Mouse (Mus musculus): Measurements from ENCODE around the gene Cryzl1.

Gene Cryzl1

DNA sequence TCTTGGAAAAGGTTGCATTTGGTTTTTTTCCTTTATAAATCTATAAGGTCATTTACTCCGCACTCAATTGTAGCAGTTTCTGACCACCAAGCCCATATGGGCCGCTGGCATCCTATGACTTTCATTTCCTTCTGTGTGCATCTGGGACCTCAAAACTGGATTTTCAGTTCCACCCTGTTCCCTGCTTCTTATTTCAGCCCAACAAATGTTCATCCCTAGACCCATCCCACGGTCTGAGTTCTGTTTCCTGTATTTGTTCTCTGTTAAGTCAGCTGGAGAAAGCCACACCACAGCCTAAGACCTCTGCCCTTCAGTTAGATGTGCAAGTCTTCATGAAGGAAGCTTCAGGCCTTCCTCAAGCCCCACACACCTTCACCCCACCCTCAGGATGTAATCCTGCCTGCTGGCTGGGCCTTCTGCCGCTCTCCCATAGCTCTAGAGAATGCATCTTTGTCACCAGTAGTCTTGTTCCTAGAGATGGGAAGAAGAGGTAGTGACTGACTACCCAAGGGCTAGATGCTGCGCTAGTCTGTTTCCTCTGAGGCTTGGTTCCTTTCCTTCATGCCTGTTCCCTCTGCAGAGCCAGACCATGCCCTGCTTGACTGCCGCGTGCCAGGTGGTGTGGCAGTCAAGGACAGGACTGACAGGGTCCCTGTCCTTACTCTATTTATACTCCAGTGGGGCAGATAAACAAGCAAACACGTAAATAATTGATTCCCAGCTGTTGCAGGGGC, 11.6 kb upstream of the Cryzl1 start:
- no peak for DNase-seq (ENCODE audit: low spot score)

DNA sequence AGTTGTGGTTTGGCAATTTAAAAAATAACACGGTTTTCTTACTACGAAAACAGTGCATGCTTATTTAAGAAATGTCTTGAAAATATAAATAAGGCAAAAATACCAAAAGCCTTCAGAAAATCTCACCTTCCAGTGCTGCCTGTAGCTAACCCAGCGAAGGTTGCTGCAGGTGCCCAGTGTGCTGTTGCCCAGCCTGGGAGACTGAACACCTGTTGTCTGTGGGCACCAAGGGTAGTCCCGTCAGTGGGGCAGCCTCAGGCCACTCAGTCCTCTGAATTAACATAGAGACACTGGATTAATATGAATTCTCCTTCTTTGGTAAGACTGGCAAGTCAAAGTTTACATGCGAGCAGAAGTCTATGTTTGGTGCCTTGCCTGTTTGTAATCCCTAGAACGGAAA, 9.7 kb upstream of the Cryzl1 start:
- no peak for DNase-seq (ENCODE audit: low spot score)

DNA sequence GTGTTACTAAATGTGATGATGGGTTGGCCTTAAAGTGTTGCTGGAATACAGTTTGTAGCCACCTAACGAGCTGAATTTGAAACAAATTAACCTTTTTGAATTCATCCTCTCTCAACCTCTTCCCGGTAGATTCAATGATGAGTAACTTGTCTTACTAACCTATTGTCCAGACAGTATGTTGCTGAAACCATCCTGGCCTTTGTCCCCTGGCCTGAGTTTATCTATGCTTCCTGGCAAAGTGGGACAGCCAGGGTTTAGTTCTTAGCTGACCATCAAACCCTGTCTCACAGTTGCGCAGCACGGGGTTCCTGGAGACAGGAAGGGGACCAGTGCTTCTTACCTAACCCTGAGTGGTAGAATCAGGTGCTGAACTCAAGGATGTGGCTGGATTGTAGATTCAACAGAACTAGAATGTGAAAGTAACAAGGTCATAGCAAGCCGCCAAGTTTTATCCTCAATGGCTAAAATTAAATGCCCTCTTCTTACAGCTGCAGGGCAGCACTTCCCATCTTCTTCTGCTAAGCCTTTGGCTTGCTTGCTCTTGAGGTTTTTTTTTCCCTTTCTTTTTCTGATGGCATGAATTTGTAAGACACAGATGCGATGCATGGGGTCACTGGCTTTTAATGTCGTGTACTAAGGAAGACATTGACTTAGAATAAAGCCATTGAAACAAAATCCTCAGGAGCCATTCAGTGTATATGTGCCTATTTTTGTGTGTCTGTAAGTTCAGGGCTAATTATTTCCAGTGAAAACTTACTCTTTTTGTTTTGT, 7.5 kb upstream of the Cryzl1 start:
- no peak for DNase-seq (ENCODE audit: low spot score)

DNA sequence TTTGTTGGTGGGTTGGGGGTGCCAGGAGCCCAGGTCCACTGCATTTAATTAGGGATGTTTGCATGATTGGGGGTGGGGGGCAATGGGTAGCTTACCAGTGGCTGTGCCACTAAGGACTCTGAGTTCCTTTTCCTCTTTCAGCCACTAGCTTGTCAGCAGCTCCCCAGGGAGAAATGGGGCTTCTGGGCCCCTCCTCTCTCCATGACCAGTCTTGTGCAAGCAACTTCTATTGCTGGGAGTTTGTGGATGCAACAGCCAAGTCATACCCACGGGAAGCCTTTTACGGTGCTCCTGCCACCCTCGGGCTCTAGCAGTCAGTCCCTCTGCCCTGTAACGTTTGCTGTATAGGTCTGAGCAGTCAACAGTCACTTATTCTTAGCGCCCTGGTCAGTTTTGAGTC, 6.0 kb upstream of the Cryzl1 start:
- no peak for DNase-seq (ENCODE audit: low spot score)

DNA sequence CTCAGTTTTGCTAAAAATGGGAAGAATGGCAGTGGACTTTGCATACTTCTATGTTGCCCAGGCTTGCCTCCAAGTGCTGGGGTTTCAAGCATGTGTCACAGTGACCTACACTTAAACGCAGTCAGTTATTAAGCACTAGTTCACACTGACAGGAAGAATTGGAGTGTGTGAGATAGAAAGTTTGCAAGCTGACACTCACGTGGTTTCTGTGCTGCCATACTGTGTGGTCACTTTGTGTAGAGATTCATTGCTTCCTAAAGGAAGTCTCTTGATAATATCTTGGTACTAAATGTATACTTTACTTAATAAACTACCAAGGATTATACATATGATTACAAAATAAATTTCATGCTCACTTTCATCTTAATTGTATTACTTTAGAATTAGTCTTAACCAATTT, 4.0 kb upstream of the Cryzl1 start:
- no peak for DNase-seq (ENCODE audit: low spot score)

DNA sequence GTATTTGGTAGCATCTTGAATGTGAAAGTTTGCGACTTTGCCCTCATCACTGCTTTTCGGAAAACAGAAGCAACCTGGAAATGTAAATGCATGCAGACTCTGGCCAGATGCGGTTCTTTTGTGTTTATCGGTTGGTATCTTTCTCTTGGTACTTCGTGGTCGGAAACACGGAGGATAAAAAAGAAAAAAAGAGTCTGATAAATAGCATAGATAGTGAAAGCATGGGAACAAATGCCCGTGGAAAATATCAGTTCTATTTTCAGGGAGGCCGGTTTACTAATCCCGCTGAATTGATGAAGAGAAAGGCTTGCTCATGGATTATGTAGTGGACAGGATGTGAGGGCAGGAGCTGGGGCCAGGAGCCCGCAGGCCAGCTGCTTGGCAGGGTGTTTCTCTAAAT, 1.7 kb upstream of the Cryzl1 start:
- no peak for DNase-seq (ENCODE audit: low spot score)

DNA sequence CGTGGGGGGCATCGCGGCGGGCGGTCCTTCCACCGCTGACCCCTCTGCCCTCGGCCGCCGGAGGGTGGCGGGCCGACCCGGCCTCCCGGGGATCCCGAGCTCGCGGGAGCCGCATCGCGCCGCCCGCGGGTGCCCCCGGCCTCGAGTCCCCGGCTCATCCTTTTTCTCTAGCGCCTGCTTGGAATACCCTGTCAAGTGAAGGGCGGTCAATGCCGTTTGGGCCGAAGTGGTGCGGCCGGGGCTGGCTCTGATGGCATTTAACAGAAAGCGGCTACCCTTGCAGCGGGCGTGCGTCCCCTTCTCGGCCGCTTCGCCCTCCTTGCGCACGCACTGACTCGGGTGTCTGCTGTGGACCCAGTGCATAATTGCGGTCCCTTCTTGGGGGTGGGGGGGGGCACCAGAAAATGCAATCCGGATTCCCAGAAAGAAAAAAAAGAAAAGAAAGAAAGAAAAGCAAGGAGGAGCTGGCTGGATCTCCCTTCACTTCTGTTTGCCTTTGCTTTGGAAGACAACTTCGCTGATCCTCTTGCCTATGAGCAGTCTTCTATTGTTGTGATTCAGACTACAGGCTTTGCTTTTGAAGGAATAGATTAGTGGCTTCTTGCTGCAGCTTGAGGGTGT, 1.2 kb upstream of the Cryzl1 start:
- no peak for DNase-seq (ENCODE audit: low spot score)

DNA sequence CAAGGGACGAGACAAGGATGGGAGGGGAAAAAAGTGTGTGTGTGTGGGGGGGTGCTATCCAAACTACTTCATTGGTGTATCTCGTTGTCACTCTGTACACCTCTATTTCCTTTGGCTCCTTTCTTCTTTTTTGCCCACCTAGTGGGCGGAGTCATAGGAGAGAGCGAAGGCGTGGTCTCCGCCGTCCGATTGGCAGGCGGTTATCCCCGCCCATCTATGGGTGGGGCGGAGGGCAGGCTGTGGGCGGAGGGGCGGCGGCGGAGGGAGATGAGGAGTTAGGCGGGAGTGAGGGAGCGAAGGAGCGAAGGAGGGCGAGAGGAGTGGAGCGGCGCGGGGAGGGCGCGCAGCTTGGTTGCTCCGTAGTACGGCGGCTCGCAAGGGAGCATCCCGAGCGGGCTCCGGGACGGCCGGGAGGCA, 299 bp upstream of the Cryzl1 start, which contains the start of gene Itsn1:
Gene Itsn1, plus strand, starts transcription at position 216 of the 417 bp plus-strand sequence.
- DNase-seq (ENCODE audit: low spot score): peak; percentile 96

DNA sequence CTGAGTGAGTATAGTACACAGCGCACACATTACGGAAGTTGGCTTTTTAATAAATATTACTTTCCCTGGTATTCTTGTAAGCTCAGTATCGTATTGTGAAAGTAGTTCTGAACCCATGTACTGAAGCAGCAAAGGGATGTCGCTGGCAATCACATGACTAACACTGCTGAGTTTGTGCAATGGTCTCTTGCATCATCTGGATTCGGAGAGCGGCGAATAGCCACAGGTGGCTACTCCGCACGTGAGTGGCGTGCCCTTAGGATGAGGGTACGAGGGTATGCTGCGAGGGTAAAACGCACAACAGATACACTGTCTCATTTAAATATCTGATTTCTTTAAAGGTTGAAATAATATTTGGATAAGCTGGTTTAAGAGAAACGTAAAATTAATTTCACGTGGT, 1.3 kb downstream of the Cryzl1 start:
- DNase-seq (ENCODE audit: low spot score): no peak

DNA sequence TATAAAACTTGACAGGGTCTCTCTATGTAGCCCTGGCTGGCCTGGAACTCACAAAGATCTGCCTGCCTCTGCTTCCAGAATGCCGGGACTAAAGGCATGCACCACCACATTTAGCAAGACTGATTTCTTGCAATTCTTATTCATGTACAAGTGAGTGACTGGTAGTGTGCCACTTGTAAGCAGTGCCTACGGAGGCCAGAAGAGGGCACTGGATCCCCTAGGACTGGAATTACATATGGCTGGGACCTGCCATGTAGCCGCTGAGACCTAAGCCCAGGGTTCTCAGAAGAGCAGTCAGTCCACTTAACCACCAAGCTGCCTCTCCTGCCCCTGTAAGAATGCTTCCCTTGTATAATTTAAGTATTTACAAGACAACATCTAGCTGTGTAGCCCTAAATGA, 4.5 kb downstream of the Cryzl1 start:
- no peak for DNase-seq (ENCODE audit: low spot score)

DNA sequence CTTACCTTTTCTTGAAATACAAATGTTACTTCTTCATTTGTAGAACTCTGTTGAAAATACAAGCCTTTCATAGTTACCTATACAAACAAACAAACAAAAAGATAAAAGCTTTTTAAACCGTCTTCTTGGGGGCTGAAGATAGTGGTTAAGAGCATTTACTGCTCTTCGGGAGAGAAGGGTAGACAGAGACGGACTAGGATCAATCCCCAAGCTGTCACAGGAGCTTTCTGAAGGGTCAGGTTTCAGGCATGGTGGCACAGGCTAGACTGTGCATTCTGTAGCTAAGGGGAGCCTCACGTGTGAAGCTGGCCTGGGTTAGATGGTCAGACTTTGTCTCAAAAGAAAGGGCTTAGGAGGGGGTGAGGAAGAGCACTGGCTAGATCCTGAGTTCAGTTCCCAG, 11.4 kb downstream of the Cryzl1 start:
- no peak for DNase-seq (ENCODE audit: low spot score)

DNA sequence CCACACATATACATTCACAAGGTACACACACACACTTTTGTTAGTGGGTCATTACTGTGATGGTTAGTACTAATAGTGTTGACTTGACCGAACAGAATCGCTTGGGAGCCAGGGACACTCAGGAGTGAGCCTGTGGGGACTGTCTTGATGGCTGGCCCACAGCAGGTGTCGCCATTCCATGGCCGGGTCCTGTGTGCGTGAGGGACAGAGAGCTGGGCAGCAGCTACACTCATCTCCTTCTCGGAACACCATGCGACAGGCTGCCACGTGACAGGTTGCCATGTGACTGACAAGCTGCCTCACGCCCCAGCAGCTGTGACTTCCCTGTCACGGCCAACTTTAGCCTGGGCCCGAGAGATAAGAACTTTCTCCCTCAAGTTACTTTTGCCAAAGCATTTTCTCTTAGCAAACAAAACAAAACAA, 11.8 kb downstream of the Cryzl1 start:
- no peak for DNase-seq (ENCODE audit: low spot score)

DNA sequence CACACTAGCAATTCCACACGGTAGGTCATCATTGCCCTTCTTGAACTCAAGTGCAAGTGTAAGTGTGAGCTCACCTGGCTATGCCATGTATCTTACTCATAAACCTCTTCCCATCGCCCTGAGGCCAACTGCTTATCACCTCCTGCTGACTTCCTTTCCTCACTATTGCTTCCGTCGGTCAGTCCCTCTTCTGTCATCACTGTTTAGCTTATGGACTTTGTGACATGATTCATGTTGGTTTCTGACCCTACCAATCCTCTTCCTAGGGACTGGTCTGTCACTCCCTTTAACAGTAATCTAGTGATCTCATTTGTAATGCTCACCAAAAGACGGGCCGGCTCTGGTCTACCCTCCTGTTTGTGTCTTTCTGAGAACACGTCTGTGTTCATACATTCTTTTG, 18.5 kb downstream of the Cryzl1 start:
- DNase-seq (ENCODE audit: low spot score): no peak

DNA sequence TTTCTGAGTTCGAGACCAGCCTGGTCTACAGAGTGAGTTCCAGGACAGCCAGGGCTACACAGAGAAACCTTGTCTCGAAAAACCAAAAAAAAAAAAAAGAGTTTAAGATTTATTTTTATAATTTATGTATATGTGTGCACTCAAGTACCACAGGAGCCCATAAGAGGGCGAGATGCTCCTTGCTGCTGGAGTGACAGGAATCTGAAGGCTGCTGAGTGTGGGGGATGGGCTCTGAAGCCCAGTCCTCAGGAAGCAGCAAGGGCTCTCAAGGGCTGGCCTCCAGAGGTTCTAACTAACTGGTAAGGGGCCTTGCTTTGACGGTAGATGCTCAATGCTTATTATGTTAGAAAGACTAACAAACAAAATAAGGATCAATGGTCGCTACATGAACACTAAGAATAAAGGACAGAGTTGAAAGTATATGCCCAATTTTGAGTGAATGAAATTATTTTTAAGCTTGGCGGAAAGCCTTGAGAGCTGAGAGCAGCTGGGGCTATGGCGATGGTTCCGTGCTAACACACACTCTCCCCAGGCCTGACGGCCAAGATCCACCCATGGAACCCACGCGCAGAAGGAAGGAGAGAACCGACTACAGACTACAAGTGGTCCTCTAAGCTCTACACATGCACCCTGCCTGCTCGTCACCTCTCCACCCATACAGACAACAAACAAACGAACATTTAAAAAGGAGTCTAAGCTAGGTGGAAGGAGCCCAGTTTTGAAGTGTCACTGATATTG, 24.0 kb downstream of the Cryzl1 start:
- no peak for DNase-seq (ENCODE audit: low spot score)

DNA sequence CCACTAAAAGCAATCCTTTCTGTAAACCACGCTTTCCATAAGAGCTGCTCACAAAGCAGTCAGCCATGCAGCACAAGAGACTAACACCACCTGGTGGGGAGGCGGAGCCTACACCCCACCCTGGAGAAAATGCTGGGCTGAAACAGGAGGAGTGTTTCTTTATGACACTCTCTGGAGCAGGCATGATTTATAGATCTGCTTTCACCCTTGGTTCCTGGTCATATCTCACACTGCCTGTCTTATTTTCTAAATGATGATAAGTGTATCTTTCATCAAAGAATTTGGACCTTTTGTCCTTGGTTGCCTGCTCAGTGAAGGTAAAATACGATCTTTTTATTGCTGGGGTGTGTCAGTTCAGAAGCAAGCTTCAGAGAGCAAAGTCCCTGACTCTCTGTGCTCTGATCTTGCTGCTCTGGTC, 26.0 kb downstream of the Cryzl1 start:
- no peak for DNase-seq (ENCODE audit: low spot score)

DNA sequence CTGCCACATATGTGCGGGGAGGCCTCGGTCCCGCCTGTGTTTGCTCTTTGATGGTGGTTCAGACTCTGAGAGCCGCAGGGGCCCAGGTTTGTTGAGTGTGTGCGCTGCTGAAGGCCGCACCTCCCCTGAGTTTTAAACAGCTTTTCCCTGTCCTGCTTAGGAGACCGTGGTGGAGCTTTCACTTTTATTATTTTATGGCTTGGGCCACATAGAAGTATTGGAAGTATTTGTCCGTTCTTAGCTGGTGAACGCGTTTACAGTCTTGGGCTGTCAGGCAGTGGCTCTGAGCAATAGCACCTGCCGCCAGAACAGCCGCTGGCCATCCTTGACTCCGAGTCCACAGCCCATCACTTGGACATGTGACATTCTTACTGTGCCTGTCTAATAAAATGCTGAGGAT, 26.9 kb downstream of the Cryzl1 start:
- no peak for DNase-seq (ENCODE audit: low spot score)

DNA sequence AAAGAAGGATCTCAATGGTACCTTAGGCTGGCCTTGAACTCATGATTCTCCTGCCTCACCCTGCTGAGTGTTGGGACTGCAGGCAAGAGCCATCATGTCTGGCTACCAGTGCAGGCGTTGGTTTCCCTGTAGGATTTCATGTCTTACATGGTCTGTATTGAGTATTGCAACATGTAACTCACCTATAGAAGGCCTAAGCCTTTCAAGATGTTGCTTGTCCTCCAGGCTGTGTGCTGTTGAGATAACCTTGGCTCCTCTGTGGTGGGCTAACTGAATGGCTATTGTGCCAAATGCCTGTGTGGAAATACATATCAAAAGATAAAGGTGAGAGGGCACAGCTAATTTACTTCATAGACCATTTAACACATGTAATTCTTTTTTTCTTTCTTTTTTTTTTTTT, 29.8 kb downstream of the Cryzl1 start:
- DNase-seq (ENCODE audit: low spot score): no peak

DNA sequence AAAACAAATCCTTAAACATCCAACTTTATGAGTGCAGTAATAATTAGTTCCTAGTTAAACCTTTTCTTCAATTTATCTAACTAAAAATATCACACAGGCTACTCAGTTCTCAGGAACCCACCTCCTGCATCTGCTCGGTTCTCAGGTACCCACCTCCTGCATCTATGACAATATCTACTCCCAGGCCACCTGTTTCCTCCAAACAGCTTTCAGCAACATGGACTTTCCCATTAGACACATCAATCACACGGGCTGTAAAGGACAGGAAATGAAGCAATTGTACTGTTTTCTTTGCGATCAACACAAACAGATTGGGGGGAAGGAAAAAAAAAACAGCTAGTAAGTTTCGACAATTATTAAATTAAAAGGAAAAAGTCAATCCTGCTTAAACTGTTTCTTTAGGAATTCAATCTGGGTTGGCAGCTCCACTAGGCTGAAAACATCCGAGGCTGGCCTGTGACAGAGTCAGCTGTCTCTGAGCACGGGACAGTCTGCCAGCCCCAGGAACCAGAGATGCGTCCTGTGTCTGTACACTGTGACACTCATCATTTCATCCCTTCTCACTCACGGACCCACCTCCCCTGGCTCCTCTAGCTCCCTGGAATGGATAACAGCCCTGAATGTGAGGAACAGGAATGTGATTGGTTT, 33.5 kb downstream of the Cryzl1 start:
- DNase-seq (ENCODE audit: low spot score): no peak

DNA sequence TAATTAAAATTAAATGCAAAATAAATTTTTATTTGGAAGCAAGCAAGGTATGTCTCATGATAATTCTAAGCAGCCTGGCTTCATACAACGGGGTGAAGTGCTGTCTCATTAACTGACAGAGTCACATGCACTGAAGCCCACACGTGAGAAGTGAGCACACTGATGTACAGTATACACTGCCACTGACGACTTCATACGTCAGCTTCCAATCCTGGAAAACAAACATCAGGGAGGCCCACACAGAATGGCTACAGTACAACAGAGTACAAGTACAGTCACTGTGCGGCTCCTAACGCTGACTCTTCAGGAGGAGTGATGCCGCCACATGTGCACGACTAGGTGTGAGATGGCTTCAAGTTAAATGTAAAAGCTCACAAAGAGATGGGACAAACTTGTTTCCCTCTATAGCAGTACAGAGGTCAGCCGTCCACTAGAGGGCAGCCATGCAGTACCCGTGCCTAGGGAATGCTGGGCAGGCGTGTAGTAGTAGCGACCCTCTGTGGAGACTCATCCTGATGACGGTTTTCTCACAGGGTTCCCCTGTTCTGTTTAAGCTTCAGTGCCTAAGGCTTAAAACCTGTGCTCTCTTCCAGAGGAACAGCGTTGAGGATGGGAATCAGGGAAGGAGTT, 34.2 kb downstream of the Cryzl1 start:
- no peak for DNase-seq (ENCODE audit: low spot score)

DNA sequence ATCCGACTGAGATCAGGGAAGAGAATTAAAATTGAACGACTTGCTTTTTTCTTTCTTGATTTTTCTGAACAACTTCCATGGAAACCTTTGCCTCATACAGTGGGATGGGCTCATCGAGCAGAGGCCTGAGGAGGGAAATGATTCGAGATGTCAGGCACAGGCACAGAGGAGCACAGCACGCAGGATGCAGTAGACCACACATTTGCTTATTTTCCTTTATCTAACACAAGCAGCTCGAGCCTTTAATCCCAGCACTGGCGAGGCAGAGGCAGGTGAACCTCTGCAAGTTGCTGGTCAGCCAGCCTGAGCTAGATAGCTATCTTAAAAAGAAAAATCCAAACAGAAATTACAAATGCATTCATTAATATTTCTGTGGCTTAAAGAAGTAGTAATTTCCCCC, 39.0 kb downstream of the Cryzl1 start:
- no peak for DNase-seq (ENCODE audit: low spot score)

DNA sequence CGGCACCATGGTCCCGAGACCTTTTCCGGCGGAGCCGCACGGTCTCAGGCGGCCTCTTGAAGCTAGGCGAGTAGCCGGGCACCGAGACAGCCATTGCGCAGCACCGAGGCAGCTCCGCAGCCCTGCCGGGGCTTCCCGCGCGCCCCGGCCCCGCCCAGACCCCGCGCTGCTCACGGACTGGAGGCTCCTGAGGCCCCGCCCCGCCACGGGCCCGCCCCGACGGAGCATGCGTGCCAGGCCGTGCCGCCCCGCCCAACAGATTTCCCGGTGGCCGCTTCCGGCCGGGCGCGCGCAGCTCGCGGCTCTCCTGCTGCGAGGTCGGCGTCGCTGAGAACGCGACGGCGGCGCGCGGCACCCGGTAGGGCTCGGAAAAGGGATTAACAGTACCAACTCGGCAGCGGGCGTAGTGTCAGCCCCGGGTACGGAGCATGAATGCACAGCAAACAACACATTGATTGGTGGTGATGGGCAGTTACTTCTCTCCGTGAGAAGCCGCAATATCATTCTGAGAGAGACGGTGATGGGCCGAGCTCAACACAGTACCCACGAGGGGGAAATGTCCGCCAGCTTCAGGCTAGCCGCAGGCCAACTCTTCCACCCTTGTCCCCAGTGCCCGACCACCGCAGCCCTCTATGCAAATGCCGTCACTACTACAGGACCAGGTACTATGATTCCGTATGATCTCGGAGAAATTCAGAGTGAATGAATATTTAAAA, 40.0 kb downstream of the Cryzl1 start, which contains the start of gene Donson:
Gene Donson, minus strand, starts transcription at position 152 of the 716 bp plus-strand sequence.
- peak; percentile 73 for DNase-seq (ENCODE audit: low spot score)
